Mouse (Mus musculus): ENCODE data around the gene Tbxas1.
A peak's percentile ranks its signal among the peaks of the same experiment; 100 is the strongest.

Tbxas1 gene

DNA sequence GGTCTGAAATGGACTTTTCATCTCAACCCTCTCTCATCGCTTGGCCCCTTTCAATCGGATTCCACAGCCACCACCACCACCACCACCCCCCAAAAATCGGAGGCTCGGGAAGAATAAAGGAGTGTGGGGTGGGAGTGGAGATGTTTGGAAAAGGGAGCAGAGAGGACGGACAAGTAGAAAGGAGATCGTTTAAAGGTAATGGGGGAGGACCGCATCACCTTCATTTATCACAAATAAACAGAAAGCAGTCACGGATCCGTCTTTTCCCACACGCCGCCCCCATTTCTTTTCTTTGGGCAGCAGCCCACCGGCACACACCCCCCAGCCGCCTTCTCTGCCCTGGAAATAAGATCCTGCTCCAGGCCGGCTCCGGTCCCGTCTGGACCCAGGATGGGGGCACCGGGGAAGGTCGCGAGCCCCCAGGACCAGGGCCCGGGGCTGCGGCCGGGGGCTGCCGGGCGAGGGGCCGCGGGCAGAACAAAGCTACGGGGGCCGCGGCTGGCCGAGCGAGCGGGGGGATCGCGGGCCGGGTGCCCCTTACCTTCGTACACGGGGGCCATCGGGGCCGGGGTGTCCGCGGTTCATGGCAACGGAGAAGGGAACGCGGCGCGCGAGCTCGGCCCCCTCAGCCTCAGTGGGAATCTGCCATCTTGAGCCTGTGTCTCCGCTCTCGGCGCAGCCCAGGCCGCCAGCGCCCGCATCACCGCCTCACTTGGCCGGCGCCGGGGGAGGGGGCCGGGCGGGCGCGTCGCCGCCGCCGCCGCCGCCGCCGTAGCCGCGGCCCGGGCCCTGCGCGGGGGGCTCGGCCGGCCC is at the start of gene Tbxas1:
Gene Tbxas1 (plus strand): TSS at position 147 of the 813 bp plus-strand sequence.
- peak; percentile 69 to 72 for DNase-seq

DNA sequence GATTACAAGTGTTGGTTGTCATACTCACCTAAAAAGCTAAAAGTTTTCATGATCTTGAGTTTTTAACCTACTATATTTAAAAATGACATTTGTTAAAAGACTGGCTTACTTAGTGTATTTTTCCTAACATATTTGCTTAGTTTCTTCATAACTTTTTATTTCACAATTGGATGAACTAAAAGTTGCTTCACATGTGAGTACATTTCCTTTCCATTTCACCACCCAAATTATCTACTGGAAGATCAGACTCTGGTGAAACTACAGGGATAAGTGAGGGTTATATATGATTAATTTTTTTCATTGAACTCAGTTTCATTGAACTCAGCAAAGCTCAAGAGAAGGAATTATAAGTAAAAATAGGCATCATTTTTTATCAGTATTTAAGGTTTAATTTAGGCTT is 49.3 kb upstream of the Tbxas1 start:
- DNase-seq: no peak

DNA sequence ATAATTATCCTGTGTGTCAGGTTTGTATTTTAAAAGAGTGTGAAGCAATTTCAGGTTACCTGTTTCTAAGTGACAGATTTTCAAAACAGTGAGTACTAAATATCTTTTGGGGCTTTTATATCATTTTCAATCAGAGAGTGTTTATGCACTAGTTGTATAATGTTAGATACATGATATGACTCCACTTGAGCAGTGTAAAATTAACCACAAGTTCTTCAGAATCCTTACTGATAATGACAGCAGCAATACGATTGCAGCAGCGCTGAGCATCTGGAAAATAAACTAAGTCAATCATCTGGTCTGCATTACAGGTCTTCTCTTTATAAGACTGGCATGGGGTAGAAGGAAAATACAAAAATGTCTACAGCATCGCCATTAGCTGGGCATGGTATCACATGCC is 48.3 kb upstream of the Tbxas1 start:
- no peak for DNase-seq

DNA sequence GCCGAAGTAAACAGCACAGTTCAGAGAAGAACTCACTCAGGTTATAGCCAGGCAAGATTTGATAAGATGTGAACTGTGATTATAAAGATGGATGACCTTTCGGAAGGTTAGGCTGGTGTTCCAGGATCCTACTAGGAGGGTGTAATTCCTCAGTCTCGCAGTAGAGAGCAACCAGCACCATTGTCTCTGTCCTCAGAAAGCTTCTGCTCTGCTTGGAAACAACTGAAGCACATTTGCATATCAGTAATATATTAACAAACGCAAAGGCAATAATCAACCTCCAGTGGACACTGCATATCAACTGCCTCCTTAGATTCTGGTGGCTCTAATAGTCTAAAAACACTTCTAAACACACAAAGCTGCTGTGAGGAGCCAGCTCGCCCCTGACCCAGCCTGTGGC is 47.8 kb upstream of the Tbxas1 start:
- DNase-seq: no peak

DNA sequence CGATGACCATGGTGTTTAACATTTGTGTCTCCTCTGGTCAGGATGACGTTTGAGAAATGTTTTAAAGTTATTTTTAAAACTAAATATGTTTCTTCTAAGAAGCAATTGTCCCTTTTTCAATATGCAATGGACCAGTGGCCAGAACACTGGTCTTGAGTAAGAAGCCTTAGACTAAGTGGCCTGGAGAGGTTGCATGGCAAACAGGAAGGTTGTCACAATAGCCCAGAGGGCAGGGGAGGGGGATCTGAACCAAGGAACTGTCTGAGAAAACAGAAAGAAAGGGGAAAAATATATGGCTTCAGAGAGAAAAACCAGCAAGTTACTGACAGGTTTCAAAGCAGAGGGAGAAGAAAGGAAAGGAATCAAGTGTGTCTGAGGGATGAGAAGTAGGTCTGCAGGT is 47.0 kb upstream of the Tbxas1 start:
- no peak for DNase-seq

DNA sequence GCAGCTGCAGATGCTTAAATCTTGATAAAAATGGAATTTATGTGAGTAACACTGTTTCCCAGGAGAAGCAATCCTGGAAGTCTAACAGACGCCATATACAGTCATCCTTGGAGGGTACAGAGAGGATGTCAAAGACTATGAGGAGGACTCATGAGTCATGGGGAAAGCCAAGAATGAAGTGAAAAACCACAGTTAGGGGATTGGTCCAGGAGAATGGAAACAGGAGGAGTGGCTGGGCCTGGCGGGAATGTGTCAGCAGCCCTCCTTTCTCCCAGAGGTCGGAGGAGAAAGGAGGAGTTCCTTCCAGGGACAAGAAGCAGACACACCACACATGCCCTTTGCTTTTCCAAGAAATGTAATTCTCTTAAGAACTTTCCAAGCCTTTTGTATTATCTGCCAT is 45.8 kb upstream of the Tbxas1 start:
- DNase-seq: no peak

DNA sequence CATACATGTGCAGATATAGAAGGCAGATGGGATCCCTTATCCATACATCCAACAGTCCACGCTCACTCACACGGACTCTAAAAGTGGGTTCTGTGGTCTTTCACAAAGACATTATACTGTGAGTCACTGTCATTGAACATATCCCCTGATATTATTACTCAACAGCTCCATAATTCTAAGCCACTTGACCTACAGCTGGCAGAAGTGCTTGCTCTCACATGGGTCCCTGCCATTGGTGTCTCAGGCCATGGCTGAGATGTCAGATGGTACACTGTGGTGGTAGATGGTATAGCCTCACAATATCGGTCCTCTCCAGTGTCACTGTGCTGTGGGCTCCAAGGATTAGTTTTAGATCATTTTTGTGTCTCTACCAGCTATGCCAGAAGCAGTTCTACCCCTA is 41.5 kb upstream of the Tbxas1 start:
- DNase-seq: no peak

DNA sequence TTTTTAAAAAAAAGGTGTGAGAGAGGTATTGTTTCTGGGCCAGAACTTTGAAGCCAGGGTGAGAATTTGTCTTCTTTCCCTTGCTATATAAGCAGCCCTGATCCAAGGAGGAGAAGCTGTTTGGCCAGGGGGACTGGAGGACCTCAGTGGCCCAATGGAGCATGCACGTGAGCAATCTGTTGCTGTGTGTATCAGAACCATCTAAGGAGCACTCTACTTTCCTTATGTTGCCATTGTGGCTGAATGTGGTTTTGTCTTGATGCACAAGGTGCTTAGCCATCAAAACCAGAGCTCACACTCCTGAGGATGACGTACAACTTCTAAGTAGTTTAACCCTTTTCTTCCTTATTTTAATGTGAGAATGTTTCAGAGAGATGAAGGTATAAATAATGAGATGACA is 40.5 kb upstream of the Tbxas1 start:
- no peak for DNase-seq

DNA sequence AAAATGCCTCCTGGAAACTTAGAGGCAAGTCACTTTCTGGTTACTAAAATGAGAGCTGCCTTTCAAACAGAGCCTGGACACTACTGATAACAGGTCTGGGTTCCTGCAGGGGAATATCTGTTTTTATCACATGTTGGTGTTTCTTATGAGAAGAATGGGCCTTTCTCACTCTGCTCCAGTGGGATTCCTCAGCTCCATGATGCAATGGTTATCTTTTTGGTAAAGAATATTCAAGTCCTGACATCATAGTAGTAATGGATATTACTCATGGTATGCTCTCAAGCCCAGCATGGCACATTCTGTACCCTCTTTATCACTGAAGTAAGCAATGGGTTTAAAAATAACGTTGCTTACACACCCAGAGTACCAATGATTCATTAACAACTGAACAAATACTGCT is 40.0 kb upstream of the Tbxas1 start:
- DNase-seq: no peak

DNA sequence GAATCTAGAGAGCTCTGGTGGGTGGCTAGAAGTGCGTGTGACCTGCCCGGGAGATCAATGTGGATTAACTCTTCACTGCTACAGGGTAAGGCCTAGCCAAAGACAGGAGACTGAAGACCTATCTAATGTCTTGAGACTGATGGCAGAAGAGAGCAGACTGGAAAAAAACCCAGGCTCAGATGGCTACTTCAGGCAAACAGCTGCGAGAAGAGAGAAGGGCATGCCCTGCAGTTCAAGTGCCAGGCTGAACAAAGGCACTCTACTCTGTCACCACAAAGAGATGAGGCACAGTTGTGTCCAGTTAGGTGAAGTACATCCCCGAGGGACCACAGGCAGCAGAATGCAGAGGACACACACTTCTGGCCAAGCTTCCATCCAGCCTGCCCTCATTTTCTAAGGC is 37.1 kb upstream of the Tbxas1 start:
- no peak for DNase-seq

DNA sequence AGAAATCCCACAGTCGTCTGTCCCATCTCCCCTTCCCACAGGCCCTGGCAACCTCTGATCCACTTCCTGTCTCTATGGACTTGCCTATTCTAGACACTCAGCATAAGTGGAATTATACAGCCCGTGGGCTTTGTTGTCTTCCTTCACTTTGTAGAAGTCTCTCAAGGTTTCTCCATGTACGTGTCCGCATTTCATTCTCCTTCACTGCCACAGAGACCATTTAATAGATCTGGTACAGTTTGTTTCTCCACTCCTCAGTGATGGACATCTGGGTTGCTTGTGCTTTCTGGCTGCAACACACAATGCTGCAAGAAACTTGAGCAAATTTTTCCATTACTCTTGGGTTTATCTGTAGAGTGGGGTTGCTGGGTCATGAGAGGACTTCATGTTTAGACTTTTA is 35.3 kb upstream of the Tbxas1 start:
- no peak for DNase-seq

DNA sequence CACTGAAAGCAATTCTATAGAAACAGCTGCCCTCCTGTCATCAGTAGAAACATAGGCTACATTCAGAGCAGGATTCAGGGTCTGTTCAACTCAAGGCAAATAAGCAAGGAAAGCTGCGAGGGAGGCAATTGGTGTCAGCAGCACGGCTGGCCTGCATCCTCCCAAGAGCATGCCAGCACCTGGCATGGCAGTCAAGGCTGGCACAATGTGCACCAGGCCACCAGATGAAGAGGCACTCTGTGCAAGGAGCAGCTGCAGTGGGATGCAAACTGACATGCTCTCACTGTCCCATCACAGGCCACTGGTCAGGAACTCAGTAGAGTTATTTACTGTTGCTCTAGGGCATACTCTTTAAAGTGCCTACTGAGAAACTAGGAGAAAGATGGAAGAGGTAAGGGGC is 34.8 kb upstream of the Tbxas1 start:
- peak; percentile 71 to 75 for DNase-seq

DNA sequence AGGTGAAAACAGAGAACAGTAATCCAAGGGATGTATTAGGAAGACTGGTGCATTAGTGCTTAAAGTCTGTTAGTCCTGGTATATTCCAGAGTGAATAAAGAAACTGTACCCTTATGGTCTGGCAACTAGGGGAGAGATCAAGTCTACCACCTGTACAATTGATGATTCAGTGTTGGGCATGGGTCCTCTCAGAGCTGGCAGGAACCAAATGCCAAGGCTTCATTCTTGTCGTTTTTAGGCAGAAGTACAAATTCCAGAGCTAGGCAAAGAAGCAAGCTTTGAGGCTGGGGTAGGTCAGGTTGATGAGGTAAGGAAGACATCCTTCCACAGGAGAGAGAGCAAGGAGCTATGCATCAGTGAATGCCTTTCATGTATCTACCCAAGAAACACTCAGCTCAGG is 34.4 kb upstream of the Tbxas1 start:
- no peak for DNase-seq

DNA sequence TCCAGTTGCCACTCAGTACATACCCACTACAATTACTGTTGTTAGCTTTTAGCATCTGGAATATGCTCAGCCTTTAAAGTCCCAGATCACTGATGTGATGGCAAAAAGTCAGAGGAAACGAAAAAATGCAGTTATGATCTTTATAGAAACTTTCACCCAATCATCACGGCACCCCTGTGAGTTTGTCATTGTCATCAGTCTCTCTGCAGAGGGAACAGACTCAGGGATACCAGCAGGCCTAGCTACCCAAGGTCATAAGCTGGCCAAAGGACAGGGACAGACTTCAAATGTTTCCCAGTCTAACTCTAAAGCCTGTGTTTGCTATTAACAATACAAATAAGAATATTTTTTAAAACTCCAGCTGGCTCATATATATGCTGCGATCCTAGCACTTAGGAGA is 33.7 kb upstream of the Tbxas1 start:
- DNase-seq: no peak

DNA sequence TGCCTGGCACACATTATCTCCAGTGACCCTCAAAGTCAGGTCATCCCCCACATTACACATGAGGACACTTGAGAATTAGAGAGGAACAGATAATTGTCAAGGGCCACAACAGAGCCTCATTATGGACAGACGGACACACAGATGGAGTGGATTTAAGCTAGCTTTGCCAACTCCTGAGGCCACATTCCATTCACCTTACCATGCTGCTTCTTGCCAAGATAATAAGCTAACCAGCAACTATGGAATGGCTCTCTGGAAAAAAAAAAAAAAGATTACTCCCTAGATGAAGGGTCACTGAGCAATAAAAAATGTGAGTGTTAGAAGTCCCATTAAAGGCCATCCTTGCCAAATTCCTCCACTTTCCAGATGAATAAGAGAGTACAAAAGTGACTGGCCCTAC is 30.1 kb upstream of the Tbxas1 start:
- no peak for DNase-seq

DNA sequence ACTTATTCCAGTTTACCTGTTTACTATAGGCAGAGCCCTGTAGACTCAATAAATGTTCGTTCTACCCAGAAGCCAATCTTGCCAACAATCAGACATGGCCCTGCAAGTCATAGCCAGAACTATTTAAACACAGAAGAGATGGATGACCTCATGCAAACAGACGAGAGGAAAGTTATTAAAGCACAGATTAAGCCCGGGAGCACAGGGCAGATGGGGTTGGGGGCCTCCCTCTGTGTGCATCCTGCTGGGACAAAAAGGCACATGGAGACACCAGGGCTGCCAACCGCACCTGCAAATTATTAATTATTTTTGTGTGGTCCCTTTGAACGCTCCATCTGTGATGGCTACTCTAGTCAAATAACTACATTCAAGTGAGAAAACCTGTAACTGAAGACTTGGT is 29.3 kb upstream of the Tbxas1 start:
- DNase-seq: peak; percentile 29 to 53

DNA sequence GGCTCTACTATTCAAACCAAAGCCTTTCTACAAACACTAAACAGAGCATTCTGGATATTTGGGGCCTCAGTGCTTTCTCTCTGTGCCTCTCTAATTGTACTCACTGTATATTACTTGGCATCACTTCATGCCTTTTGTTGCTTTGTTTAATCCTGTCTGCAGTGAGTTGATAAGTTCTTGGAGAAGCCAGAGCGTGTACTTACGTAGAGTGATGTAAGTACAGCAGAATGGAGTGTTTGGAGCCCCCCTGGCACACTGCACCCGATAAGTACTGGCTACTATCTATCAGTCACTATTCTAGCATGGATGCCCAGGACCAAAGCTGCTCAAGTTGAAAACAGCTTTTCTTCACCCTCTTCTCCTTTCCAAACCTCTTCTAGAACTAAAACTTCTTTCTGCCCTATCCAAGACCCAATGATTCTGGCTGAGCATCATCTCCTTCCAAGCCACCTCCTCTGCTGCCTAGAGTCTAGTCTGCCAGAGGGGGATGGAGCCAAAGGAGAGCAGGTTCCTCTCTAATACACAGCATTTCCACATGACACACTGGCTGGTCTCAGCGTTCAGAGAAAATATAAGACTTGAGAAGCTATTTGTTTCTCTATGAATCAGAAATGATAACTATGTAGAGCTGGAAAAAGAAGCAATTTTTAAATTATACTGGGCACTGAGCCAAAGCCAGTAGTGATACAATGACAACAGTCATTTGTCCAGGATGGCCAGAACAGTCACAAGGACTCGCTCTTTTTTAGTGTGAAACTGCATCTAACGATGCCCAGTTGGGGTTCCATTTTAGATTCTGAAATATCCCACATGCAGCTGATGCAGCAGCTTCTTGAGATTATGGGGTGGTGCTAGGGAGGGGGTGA is 28.6 kb upstream of the Tbxas1 start:
- DNase-seq: peak; percentile 35 to 46

DNA sequence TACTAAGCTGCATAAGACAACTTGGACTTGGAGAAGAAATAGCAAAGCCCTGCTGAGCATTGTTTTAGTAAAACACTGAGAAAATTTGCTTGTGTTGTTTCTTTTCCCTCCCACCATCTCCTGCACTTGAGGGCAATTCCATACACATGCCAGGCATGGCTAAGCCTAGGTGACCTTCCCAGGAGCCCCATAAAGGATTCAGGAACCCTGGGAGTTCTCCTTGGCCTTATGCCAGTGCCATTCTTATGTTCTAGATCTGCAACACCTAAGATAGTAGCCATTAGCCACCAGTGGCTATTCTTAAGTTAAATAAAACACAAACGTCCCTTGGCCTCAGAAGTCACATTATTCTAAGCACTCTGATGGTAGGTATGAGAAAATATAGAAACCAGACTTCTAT is 27.8 kb upstream of the Tbxas1 start:
- DNase-seq: no peak

DNA sequence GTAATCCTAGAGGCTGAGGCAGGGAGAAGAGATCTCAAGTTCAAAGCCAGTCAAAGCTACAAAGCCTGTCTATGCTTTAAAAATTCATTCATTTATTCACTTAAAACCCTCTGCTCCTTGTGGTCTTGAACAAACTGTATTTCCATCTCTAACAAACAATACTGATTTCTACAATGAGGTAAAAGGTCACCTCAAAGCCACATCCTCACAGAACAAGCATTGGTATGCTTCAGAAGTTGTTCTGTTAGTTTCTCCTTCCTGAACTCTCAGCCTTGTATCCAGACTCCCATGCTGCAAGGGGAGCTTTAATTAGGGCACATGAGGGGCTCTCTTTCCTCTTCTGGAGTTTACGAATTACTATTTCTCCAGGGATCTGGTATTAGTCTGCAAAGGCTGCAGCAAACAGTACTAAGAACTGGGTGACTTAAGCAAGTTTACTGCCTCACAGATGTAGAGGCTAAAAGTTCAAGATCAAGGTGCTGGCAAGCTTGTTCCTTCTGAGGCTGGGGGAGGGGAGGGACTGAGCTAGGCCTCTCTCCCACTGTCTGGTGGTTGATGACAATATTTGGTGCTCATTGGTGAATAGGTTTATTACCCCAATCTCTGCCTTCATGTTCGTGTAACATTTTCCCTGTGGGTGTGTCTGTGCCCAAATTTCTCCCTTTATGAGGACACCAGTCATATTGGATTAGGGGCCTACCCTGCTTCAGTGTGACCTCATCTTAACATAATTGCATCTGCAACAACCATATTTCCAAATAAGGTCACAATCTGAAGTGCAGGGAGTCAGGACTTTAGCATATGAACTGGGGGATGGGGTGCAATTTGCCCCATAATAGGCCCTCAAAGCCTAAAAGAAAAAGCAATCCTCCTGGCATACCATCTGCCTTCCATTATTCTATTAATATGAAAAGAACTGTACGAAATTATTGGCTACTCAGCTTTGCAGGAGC is 27.0 kb upstream of the Tbxas1 start:
- no peak for DNase-seq

DNA sequence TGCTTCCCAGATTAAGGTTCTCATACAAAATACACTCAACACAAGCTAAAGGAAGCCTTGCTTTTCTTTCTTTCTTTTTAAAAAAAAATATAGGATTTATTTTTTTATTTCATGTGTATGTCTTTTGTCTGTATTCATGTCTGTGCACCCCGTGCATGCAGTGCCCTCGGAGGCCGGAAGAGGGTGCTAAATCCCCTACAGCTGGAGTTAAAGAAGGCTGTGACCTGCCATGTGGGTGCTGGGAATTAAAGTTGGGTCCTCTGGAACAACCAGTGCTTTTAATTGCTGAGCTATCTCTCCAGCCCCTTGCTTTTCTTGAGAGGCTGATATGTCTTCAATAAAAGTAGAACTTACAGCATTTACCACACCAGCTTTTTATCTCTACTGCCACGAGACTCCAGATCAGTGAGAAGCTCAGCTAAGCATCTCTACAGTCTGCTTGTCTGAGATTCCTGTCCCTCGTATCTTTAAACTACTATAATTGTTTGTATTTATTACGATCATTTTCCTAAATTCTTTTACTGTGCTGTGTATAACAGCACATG is 24.4 kb upstream of the Tbxas1 start:
- no peak for DNase-seq

DNA sequence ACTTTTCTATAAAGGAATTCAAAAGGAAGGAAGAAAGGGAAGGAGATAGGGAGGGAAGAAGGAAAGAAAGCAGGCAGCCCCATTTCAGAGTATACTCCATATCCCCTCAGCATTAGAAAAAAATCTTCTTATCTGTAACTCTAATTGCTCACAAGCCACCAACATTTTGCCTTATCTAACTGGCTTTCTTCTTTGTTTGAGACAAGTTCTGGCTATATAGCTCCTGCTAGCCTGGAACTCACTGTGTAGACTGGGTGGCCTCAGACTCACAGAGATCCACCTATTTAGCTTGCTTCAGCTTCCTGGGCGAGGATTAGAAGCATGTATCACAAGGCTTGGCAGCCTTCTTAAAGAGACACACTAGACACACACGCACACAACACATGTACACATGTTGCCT is 23.5 kb upstream of the Tbxas1 start:
- no peak for DNase-seq

DNA sequence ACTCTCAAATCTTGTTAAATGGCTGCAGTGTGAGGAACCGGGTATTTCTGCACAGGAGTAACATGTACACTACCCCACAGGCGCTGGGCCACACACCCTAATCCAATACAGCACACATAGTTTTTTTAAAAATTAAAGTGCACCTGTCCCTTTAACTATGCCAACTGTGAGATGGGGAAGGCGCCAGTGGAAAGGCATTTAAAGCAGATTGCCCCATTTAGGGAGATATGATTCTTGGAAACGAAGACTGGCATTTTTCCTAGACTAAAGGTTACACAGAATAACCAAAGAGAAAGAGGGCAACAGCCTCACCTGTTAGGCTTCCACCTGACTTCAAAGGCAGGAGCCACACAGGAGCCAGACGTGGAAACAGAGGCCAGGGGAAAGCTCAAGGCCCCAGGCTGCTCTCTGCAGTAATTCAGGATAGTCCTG is 21.6 kb upstream of the Tbxas1 start:
- DNase-seq: peak; percentile 34 to 62

DNA sequence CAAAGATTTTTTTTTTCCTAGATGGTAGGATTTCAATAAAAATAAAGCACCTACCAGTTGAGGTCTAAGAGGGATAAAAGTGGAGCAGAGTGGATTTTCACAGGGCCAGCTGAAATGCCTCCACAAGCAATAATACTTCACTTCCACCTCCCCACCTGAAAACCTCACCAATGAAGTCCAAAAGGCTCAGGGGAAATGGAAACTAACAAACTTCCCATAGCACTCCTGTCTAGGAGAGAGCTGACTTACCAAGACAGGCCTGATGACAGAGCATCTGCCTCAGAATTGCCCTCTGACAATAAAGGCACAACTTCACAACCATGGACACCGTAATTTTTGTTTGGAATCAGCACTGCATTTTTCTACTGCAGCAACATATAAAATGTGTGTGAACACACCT is 15.4 kb upstream of the Tbxas1 start:
- no peak for DNase-seq
